Mouse (Mus musculus) cerebellum, adult 2 months (tissue): ENCODE data around the gene Olfr96.

ENCODE experiments used
- CTCF ChIP-seq: fragments of 200-500 bp; IDR thresholded peaks from 2 replicates; pipeline ENCODE4 v1.5.1; 2011; ENCODE audit warnings: low read depth, mild to moderate bottlenecking, control low read depth, low read length, moderate library complexity, borderline replicate concordance; ENCODE audit not compliant: insufficient read depth
- POLR2A ChIP-seq: fragments of 200-500 bp; IDR thresholded peaks from 2 replicates; pipeline ENCODE4 v1.6.1; 2011; ENCODE audit warnings: low read length, control low read depth, borderline replicate concordance; ENCODE audit not compliant: insufficient read depth

- no peak for TF ChIP-seq CTCF
- no peak for TF ChIP-seq POLR2A
Measured at GRCm38 (mm10) chr17:37190711-37191110, 29.2 kb upstream of the Olfr96 start.
